Mouse (Mus musculus) small intestine, adult 2 months (tissue): ENCODE measurements at regions not wholly inside any gene's neighbourhood (a gene's known extent, or its start where the extent isn't known, plus 50 kb on each side); places are given as distances from the start of the nearest gene placed in this dataset.

ENCODE experiments used
- H3K27ac ChIP-seq: fragments of 200-500 bp; 2 replicates; pipeline ENCODE4 v1.5.1; 2012; ENCODE audit warnings: low read depth, low read length, control low read depth, inconsistent platforms; ENCODE audit not compliant: insufficient read depth
- H3K27me3 ChIP-seq: fragments of 200-500 bp; 2 replicates; pipeline ENCODE4 v1.6.1; 2012; ENCODE audit warnings: mild to moderate bottlenecking, moderate library complexity, low read length, inconsistent platforms; ENCODE audit not compliant: control insufficient read depth, insufficient read depth
- H3K36me3 ChIP-seq: fragments of 200-500 bp; 2 replicates; pipeline ENCODE4 v1.6.1; 2012; ENCODE audit warnings: mild to moderate bottlenecking, low read length, control low read depth, inconsistent platforms; ENCODE audit not compliant: control insufficient read depth, insufficient read depth
- H3K4me1 ChIP-seq: fragments of 200-500 bp; 2 replicates; pipeline ENCODE4 v1.6.1; 2012; ENCODE audit warnings: low read length, inconsistent platforms, mixed read lengths; ENCODE audit not compliant: control insufficient read depth, insufficient read depth, insufficient read length
- H3K4me3 ChIP-seq: fragments of 200-500 bp; 2 replicates; pipeline ENCODE4 v1.5.1; 2012; ENCODE audit warnings: low read depth, mild to moderate bottlenecking, control low read depth, inconsistent platforms, low read length, moderate library complexity
- CTCF ChIP-seq: fragments of 200-500 bp; IDR thresholded peaks from 2 replicates; pipeline ENCODE4 v1.5.1; 2012; ENCODE audit warnings: low read depth, mild to moderate bottlenecking, control low read depth, inconsistent platforms, low read length, moderate library complexity, mixed read lengths; ENCODE audit not compliant: insufficient replicate concordance, insufficient read length; ENCODE audit errors: extremely low read depth
- POLR2A ChIP-seq: fragments of 200-500 bp; IDR thresholded peaks from 2 replicates; pipeline ENCODE4 v1.6.1; 2012; ENCODE audit warnings: low read depth, mild to moderate bottlenecking, control low read depth, inconsistent platforms, low read length, moderate library complexity
- WGBS: fragments of 180-500 bp; shearing (Covaris S2); methylation state at CpG from one replicate; pipeline ENCODE4 v1.1.7; 2018; 5-methylcytosine and 5-hydroxymethylcytosine counted together

GRCm38 (mm10) chr2:9757770-9758420 lies 123.2 kb upstream of the 4930412O13Rik start:
- no peak for TF ChIP-seq POLR2A
- TF ChIP-seq CTCF: no peak
- Histone ChIP-seq H3K4me1 (peaks cover 11% of the 10 kb centered on the region), H3K27me3 (no peaks in the 10 kb centered on the region), H3K36me3 (no peaks in the 10 kb centered on the region), H3K27ac (no peak overlapping the region), H3K4me3 (no peak overlapping the region)
- 56% methylated on average over 5 of the region's 5 CpGs for WGBS

- no peak for TF ChIP-seq POLR2A
- TF ChIP-seq CTCF: no peak
- no peaks in the 10 kb centered on the region for H3K36me3 ChIP-seq
- H3K27me3 ChIP-seq: no peaks in the 10 kb centered on the region
- no peak overlapping the region for H3K4me3 ChIP-seq
- 83% methylated on average over 7 of the region's 7 CpGs for WGBS
- H3K4me1 ChIP-seq: peaks cover 6% of the 10 kb centered on the region
- H3K27ac ChIP-seq: no peak overlapping the region
Measured at GRCm38 (mm10) chr2:9758983-9759382, 122.1 kb upstream of the 4930412O13Rik start.

- TF ChIP-seq POLR2A (no peak), CTCF (no peak)
- Histone ChIP-seq H3K27ac (no peak overlapping the region), H3K36me3 (no peaks in the 10 kb centered on the region), H3K4me3 (no peak overlapping the region), H3K4me1 (peaks cover 4% of the 10 kb centered on the region), H3K27me3 (no peaks in the 10 kb centered on the region)
- WGBS: 77% methylated on average over 7 of the region's 7 CpGs
Measured at GRCm38 (mm10) chr2:9759389-9760104, 121.5 kb upstream of the 4930412O13Rik start.

- H3K27ac ChIP-seq: no peak overlapping the region
- WGBS: 57% methylated on average over 2 of the region's 2 CpGs
Measured at GRCm38 (mm10) chr2:9780159-9780558, 100.9 kb upstream of the 4930412O13Rik start.

GRCm38 (mm10) chr2:9782698-9783097 lies 98.4 kb upstream of the 4930412O13Rik start:
- Histone ChIP-seq H3K4me3 (no peak overlapping the region), H3K36me3 (no peaks in the 10 kb centered on the region), H3K27me3 (no peaks in the 10 kb centered on the region), H3K27ac (no peak overlapping the region), H3K4me1 (no peaks in the 10 kb centered on the region)
- no peak for TF ChIP-seq POLR2A
- no peak for TF ChIP-seq CTCF
- 71% methylated on average over 3 of the region's 3 CpGs for WGBS

More at GRCm38 (mm10) chr2:9780159-9780558, 100.9 kb upstream of the 4930412O13Rik start:
- H3K36me3 ChIP-seq: no peaks in the 10 kb centered on the region
- no peaks in the 10 kb centered on the region for H3K27me3 ChIP-seq
- TF ChIP-seq CTCF: no peak
- no peak overlapping the region for H3K4me3 ChIP-seq
- H3K4me1 ChIP-seq: no peaks in the 10 kb centered on the region

GRCm38 (mm10) chr2:9791970-9792369 lies 89.1 kb upstream of the 4930412O13Rik start:
- no peak overlapping the region for H3K27ac ChIP-seq
- TF ChIP-seq CTCF: no peak
- TF ChIP-seq POLR2A: no peak
- 77% methylated on average over 1 of the region's 1 CpGs for WGBS

GRCm38 (mm10) chr2:9792381-9792780 lies 88.7 kb upstream of the 4930412O13Rik start:
- TF ChIP-seq CTCF (no peak), POLR2A (no peak)
- H3K27me3 ChIP-seq: no peaks in the 10 kb centered on the region
- H3K4me1 ChIP-seq: no peaks in the 10 kb centered on the region
- H3K36me3 ChIP-seq: no peaks in the 10 kb centered on the region
- no peak overlapping the region for H3K27ac ChIP-seq
- H3K4me3 ChIP-seq: no peak overlapping the region
- 84% methylated on average over 1 of the region's 1 CpGs for WGBS

More at GRCm38 (mm10) chr2:9791970-9792369, 89.1 kb upstream of the 4930412O13Rik start:
- H3K4me1 ChIP-seq: no peaks in the 10 kb centered on the region
- no peaks in the 10 kb centered on the region for H3K27me3 ChIP-seq
- H3K36me3 ChIP-seq: no peaks in the 10 kb centered on the region
- no peak overlapping the region for H3K4me3 ChIP-seq
